Mouse (Mus musculus): ENCODE results near the gene 4930572O03Rik.
"Not testable (repeated sequence)": the region's sequence is repeated elsewhere in the genome, so short reads cannot be mapped to it uniquely, and the experiment has no call there.

Gene 4930572O03Rik

DNA sequence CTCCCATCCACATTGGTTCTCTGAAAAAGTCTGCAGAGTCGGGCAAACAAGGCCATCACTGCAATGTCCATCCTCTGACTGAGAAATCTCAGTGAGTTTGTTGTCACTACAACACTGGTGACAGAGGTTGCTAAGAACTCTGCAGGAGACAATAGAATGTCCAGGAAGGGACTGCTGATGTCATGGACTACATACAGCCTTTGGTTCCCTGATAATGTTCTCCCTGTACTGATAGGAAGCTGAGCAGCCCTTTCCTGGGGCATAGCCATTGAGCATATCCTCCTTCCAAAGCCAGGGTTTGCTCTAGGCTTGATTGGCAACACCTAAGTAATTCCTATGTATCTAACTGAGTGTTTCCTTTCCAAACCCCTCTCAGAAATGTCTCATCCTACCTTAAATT lies at the start of gene 4930572O03Rik:
Gene 4930572O03Rik, minus strand, starts transcription at position 101 of the 400 bp plus-strand sequence.
- DNase-seq (ENCODE audit: extremely low spot score, low spot score), result peak; percentile 5

- not testable (repeated sequence) for DNase-seq (ENCODE audit: extremely low spot score, low spot score)
These were observed 46.0 kb upstream of the 4930572O03Rik start for GRCm38 (mm10) chr5:15702891-15703290.

- DNase-seq (ENCODE audit: extremely low spot score, low spot score), result not testable (repeated sequence)
These were observed 40.9 kb upstream of the 4930572O03Rik start for GRCm38 (mm10) chr5:15697719-15698118.

DNA sequence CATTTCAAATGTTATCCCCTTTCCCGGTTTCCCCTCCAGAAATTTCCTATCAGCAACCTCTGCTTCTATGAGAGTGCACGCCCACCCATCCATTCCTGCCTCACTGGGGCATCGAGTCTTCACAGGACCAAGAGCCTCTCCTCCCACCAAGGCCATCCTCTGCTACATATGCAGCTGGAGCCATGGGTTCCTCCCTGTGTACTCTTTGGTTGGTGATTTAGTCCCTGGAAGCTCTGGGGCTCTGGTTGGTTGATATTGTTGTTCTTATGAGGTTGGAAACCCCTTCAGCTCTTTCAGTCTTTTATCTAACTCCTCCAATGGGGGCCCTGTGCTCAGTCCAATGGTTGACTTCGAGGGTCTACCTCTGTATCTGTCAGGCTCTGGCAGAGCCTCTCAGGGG lies 35.0 kb upstream of the 4930572O03Rik start:
- DNase-seq (ENCODE audit: extremely low spot score, low spot score), result not testable (repeated sequence)

DNA sequence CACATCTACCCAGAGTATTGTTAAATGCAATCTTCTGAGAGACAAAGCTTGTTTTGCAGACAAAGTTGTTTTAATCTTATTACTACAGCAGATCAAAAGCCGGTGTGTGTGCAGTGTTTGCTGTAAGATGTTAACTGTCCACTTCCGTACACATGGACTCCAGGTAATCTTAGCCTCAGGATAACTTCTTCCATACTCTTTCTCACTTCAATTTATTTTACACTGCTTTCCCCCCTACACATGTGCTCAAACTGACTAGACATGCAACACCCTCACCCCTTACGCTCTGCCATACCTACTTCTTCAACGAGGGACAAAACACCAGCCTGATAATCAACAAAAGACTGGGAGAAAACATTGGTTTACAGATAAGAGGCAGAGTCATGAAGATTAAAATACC lies 34.0 kb upstream of the 4930572O03Rik start:
- DNase-seq (ENCODE audit: extremely low spot score, low spot score), result not testable (repeated sequence)

DNA sequence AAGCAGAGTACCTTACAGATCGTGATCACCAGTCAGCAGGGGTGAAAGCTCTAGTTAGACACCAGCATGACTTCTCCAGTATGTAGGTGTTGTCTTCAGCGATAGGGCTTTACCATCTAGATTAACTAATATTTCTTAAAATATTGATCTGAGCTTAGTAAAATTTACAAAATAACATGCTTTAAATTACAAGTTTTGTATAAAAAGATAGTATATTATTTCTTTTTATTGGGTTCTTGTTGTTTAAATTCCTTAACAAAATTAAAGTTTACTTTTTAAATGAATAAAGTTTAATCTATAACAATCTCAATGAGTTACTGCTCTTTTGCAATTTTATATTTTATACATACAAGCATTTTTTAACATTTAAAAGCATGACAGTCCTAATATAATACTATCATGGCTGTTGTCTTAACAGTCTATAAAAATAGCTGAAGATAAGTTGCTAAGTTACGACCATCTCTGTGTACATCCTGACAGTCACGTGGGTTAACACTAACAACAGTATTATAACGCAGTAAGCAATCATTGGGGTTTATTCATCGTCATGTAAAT lies 32.9 kb upstream of the 4930572O03Rik start:
- not testable (repeated sequence) for DNase-seq (ENCODE audit: extremely low spot score, low spot score)

DNA sequence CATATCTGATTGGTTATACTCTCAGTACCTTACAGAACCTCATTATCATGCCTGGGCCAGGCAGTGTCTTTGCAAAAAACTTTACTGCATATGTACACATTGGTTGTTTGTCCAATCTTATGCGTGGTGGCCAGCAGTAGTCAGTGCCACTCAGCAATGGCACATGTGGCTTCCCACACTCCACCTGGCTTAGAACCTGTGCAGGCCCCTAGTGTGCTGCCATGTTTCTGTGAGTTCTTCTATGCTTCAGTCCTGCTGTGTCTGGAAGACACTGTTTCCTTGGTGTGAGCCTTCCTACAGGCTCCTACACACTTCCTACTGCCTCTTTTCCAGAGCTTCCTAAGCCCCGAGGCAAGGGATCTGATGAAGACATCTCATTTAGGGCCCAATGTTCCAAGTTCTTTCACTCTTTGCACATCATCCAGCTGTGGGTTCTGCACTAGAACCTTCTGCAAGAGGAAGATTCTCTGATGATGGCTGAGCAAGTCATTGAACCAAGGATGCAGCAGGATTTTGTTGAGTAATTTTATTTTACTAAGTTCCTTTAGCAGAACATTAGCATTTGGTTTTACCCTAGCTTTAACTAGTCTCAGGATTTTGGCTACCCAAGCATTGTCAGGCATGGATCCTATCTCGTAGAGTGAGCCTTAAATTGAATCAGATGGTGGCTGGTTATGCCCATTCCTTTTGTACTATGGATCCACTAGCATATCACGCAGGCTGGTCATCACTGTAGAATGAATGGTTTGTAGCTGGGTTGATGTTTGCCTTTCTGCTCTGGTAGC lies 32.2 kb upstream of the 4930572O03Rik start:
- not testable (repeated sequence) for DNase-seq (ENCODE audit: extremely low spot score, low spot score)

- DNase-seq (ENCODE audit: extremely low spot score, low spot score), result not testable (repeated sequence)
These were observed 24.6 kb upstream of the 4930572O03Rik start for GRCm38 (mm10) chr5:15681301-15682035.

- DNase-seq (ENCODE audit: extremely low spot score, low spot score), result not testable (repeated sequence)
These were observed 23.4 kb upstream of the 4930572O03Rik start for GRCm38 (mm10) chr5:15679980-15680949.

GRCm38 (mm10) chr5:15678907-15679306 lies 22.0 kb upstream of the 4930572O03Rik start:
- DNase-seq (ENCODE audit: extremely low spot score, low spot score), result not testable (repeated sequence)

DNA sequence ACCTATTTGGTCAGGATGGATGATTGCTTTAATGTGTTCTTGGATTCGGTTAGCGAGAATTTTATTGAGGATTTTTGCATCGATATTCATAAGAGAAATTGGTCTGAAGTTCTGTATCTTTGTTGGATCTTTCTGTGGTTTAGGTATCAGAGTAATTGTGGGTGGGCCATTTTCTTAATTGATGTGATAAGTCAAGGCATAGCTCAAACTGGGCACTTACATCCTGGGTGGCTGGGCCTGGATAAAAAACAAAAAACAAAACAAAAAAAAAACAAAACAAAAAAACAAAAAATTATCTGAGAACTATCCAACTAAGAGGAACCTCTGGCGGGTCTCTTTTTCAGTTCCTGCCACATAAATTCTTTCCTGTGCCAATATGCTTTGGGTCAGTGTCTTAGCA lies 20.9 kb upstream of the 4930572O03Rik start:
- not testable (repeated sequence) for DNase-seq (ENCODE audit: extremely low spot score, low spot score)

- DNase-seq (ENCODE audit: extremely low spot score, low spot score), result peak; percentile 12
These were observed 17.8 kb upstream of the 4930572O03Rik start for GRCm38 (mm10) chr5:15674429-15675244.

- not testable (repeated sequence) for DNase-seq (ENCODE audit: extremely low spot score, low spot score)
These were observed 17.1 kb upstream of the 4930572O03Rik start for GRCm38 (mm10) chr5:15673989-15674388.

DNA sequence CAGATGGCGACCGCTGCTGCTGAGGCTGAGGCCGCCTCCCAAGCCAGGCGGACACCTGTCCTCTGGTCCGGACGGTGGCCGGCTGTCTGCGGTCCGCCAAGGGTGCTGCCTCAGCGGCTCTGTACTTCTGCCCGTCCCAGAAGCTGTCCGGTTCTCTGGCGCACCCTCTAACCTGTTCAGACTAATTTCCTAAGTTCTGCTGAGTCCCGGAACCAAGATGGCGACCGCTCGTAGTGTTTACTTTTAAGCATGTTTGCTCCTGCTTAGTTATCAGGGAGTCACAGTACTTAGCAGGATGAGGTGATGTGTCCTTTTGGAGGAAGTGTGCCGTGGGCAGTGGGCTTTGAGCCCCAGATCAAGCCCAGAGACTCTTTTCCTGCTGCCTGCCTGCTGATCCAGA lies 13.9 kb upstream of the 4930572O03Rik start:
- DNase-seq (ENCODE audit: extremely low spot score, low spot score), result not testable (repeated sequence)

GRCm38 (mm10) chr5:15663847-15664246 lies 7.0 kb upstream of the 4930572O03Rik start:
- not testable (repeated sequence) for DNase-seq (ENCODE audit: extremely low spot score, low spot score)

- not testable (repeated sequence) for DNase-seq (ENCODE audit: extremely low spot score, low spot score)
These were observed 4.5 kb downstream of the 4930572O03Rik start for GRCm38 (mm10) chr5:15652334-15652733.

GRCm38 (mm10) chr5:15645707-15646106 lies 11.2 kb downstream of the 4930572O03Rik start:
- DNase-seq (ENCODE audit: extremely low spot score, low spot score), result peak; percentile 5

DNA sequence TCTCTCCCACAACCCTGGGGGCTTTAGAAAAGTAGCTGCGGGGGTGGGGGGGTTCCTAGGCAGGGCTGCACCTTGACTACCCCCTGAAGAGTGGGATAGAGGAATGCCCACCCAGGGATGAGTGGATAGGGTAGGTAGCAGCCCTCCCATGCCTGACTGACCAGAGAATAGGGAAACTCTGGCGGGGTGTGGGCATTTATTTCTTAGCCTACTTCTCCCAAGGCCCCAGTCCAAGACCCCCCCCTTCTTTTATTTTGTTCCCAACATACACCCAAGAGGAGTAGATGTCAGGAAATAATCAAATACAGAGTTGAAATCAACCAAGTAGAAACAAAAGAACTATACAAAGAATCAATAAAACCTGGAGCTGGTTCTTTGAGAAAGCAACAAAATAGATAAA lies 19.2 kb downstream of the 4930572O03Rik start:
- DNase-seq (ENCODE audit: extremely low spot score, low spot score), result not testable (repeated sequence)

DNA sequence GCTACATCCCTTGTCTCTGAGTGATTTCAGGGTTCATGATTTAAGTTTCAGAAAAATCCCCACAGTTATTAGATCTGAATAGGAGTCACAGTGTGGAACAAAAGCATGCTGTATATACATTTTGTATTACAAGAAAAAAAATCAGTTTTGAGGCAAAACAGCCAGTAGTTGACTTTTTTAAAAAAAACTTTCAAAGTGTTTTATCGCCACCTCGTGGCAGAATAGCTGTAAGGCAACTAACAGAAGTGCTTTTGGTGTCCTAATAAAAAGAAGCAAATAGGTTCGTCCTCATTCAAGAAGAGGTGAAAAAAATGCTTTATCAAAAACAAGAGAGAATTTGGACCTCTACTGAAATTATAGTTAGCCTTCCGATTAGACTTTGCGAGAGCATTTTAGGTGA lies 26.8 kb downstream of the 4930572O03Rik start:
- not testable (repeated sequence) for DNase-seq (ENCODE audit: extremely low spot score, low spot score)

GRCm38 (mm10) chr5:15628136-15628535 lies 28.7 kb downstream of the 4930572O03Rik start:
- DNase-seq (ENCODE audit: extremely low spot score, low spot score), result not testable (repeated sequence)
